Mouse (Mus musculus) limb, embryonic 12.5 days (tissue): ENCODE data around the gene Gm4924. TPM values are rescaled to one million over a fixed set of nuclear protein-coding genes. Genes with fewer than 3 reads are reported as not detected.

Source experiments
- polyA plus RNA-seq: library from polyadenylated mRNA; unstranded; fragments of >200 nt; fragmentation: Nextera tagmentation; extraction: Ambion mirVana; gene quantifications from 2 replicates; pipeline ENCODE4 v1.2.1, GENCODE M21; 2016

Gene Gm4924
- polyA plus RNA-seq, 1 experiment from 2014 or later: 11.9 TPM

Other genes with a start within 250 kb of the Gm4924 start
- 5.5 and 6.3 TPM in 2 replicates for gene AU041133, start 226.2 kb upstream of the Gm4924 start, polyA plus RNA-seq
- gene Zfp938, start 113.0 kb upstream of the Gm4924 start, polyA plus RNA-seq: 16.7 and 16.8 TPM in 2 replicates
- not detected in 2 replicates for gene 4932415D10Rik, start 37.7 kb upstream of the Gm4924 start, polyA plus RNA-seq
- not detected in 2 replicates for gene Gm1553, start 138.4 kb downstream of the Gm4924 start, polyA plus RNA-seq